Mouse (Mus musculus): Measurements from ENCODE around the gene Rev1. TPM values are rescaled to one million over a fixed set of nuclear protein-coding genes. Genes with fewer than 3 reads are reported as not detected.
"Not testable (repeated sequence)": the region's sequence is repeated elsewhere in the genome, so short reads cannot be mapped to it uniquely, and the experiment has no call there.

The Rev1 gene
- total RNA-seq, 2 experiments from 2014 or later = 16.6 to 17.2 TPM

- intact Hi-C loops (cut with DNase I; ENCODE audit: low total_unique reads) = no loop called here
Measured at GRCm38 (mm10) chr1:38103214-38103613, 26.4 kb downstream of the Rev1 start.

GRCm38 (mm10) chr1:38081316-38081715, 48.3 kb downstream of the Rev1 start:
- intact Hi-C loops (cut with DNase I; ENCODE audit: low total_unique reads) = no loop called here
- DNase-seq = no peak

More at GRCm38 (mm10) chr1:38103214-38103613, 26.4 kb downstream of the Rev1 start:
- no peak for DNase-seq

- no peak for DNase-seq
- intact Hi-C loops (cut with DNase I; ENCODE audit: low total_unique reads) = no loop called here
Measured at GRCm38 (mm10) chr1:38071326-38071725, 58.3 kb downstream of the Rev1 start.

- intact Hi-C loops (cut with DNase I; ENCODE audit: low total_unique reads) = no loop called here
- DNase-seq = no peak
Measured at GRCm38 (mm10) chr1:38067276-38067675, 62.3 kb downstream of the Rev1 start.

GRCm38 (mm10) chr1:38062156-38062555, 67.4 kb downstream of the Rev1 start:
- DNase-seq; intact Hi-C loops (cut with DNase I; ENCODE audit: low total_unique reads): not testable (repeated sequence)

GRCm38 (mm10) chr1:38058417-38058816, 71.2 kb downstream of the Rev1 start:
- intact Hi-C loops (cut with DNase I; ENCODE audit: low total_unique reads) = no loop called here
- DNase-seq = no peak

- no peak for DNase-seq
- intact Hi-C loops (cut with DNase I; ENCODE audit: low total_unique reads) = no loop called here
Measured at GRCm38 (mm10) chr1:38055176-38055575, 74.4 kb downstream of the Rev1 start.

- intact Hi-C loops (cut with DNase I; ENCODE audit: low total_unique reads) = no loop called here
- DNase-seq = no peak
Measured at GRCm38 (mm10) chr1:38049562-38049961, 80.0 kb downstream of the Rev1 start.

GRCm38 (mm10) chr1:38048121-38048520, 81.5 kb downstream of the Rev1 start:
- intact Hi-C loops (cut with DNase I; ENCODE audit: low total_unique reads) = no loop called here

GRCm38 (mm10) chr1:38038898-38039297, 90.7 kb downstream of the Rev1 start:
- no peak for DNase-seq
- intact Hi-C loops (cut with DNase I; ENCODE audit: low total_unique reads) = no loop called here

More at GRCm38 (mm10) chr1:38048121-38048520, 81.5 kb downstream of the Rev1 start:
- DNase-seq = no peak

GRCm38 (mm10) chr1:38037375-38037774, 92.2 kb downstream of the Rev1 start:
- intact Hi-C loops (cut with DNase I; ENCODE audit: low total_unique reads) = no loop called here
- no peak for DNase-seq

- intact Hi-C loops (cut with DNase I; ENCODE audit: low total_unique reads) = no loop called here
- DNase-seq = no peak
Measured at GRCm38 (mm10) chr1:38035521-38035920, 94.1 kb downstream of the Rev1 start.

GRCm38 (mm10) chr1:38031391-38031790, 98.2 kb downstream of the Rev1 start:
- no peak for DNase-seq
- intact Hi-C loops (cut with DNase I; ENCODE audit: low total_unique reads) = no loop called here

GRCm38 (mm10) chr1:38027301-38027700, 102.3 kb downstream of the Rev1 start:
- intact Hi-C loops (cut with DNase I; ENCODE audit: low total_unique reads) = no loop called here
- no peak for DNase-seq

- DNase-seq = no peak
- intact Hi-C loops (cut with DNase I; ENCODE audit: low total_unique reads) = no loop called here
Measured at GRCm38 (mm10) chr1:38014551-38015203, 114.9 kb downstream of the Rev1 start.

- no peak for DNase-seq
- intact Hi-C loops (cut with DNase I; ENCODE audit: low total_unique reads) = no loop called here
Measured at GRCm38 (mm10) chr1:38012509-38012908, 117.1 kb downstream of the Rev1 start.

- intact Hi-C loops (cut with DNase I; ENCODE audit: low total_unique reads) = no loop called here
- DNase-seq = no peak
Measured at GRCm38 (mm10) chr1:38012104-38012503, 117.5 kb downstream of the Rev1 start.

- DNase-seq = no peak
- intact Hi-C loops (cut with DNase I; ENCODE audit: low total_unique reads) = no loop called here
Measured at GRCm38 (mm10) chr1:38011647-38012046, 118.0 kb downstream of the Rev1 start.

GRCm38 (mm10) chr1:38006741-38007140, 122.9 kb downstream of the Rev1 start:
- DNase-seq = no peak
- intact Hi-C loops (cut with DNase I; ENCODE audit: low total_unique reads) = no loop called here

GRCm38 (mm10) chr1:38003046-38003445, 126.6 kb downstream of the Rev1 start:
- no peak for DNase-seq
- intact Hi-C loops (cut with DNase I; ENCODE audit: low total_unique reads) = no loop called here

Measured in gastrocnemius, postnatal 14 days (tissue).